Mouse (Mus musculus): ENCODE measurements at regions not wholly inside any gene's neighbourhood (a gene's known extent, or its start where the extent isn't known, plus 50 kb on each side); places are given as distances from the start of the nearest gene placed in this dataset.
"Not testable (repeated sequence)": the region's sequence is repeated elsewhere in the genome, so short reads cannot be mapped to it uniquely, and the experiment has no call there.

GRCm38 (mm10) chr10:11799510-11799909 is 456.3 kb downstream of the Epm2a start:
- TF ChIP-seq CTCF (IDR thresholded peaks at IDR 0.05; ENCODE audit: low read depth), result no peak
- Histone ChIP-seq H3K36me3 (ENCODE audit: insufficient read depth, low read length) (no peaks in the 10 kb centered on the region), H3K9me3 (ENCODE audit: low read length) (no peaks in the 10 kb centered on the region), H3K4me2 (ENCODE audit: low read depth, low read length) (no peak overlapping the region), H3K27ac (no peak overlapping the region), H3K4me1 (ENCODE audit: insufficient read depth, low read length) (no peaks in the 10 kb centered on the region), H3K4me3 (ENCODE audit: low read length) (no peak overlapping the region), H3K27me3 (ENCODE audit: insufficient read depth, low read length) (no peaks in the 10 kb centered on the region), H3K9ac (replicated peaks; ENCODE audit: low read length) (no peak overlapping the region)
- DNase-seq (ENCODE audit: low spot score), result no peak
- WGBS, result 98% methylated on average over 3 of the region's 3 CpGs
- no peak for ATAC-seq

GRCm38 (mm10) chr10:11801372-11802230 is 458.4 kb downstream of the Epm2a start:
- not testable (repeated sequence) for H3K9me3 ChIP-seq (ENCODE audit: low read length); H3K4me2 ChIP-seq (ENCODE audit: low read depth, low read length); H3K36me3 ChIP-seq (ENCODE audit: insufficient read depth, low read length); H3K4me1 ChIP-seq (ENCODE audit: insufficient read depth, low read length); DNase-seq (ENCODE audit: low spot score); ATAC-seq; H3K9ac ChIP-seq (replicated peaks; ENCODE audit: low read length); H3K27me3 ChIP-seq (ENCODE audit: insufficient read depth, low read length); H3K27ac ChIP-seq; H3K4me3 ChIP-seq (ENCODE audit: low read length)
- WGBS, result 81% methylated on average over 13 of the region's 13 CpGs

- no peak for TF ChIP-seq CTCF (IDR thresholded peaks at IDR 0.05; ENCODE audit: low read depth)
- Histone ChIP-seq H3K4me2 (ENCODE audit: low read depth, low read length) (no peak overlapping the region), H3K27me3 (ENCODE audit: insufficient read depth, low read length) (no peaks in the 10 kb centered on the region), H3K27ac (no peak overlapping the region), H3K36me3 (ENCODE audit: insufficient read depth, low read length) (no peaks in the 10 kb centered on the region), H3K4me1 (ENCODE audit: insufficient read depth, low read length) (no peaks in the 10 kb centered on the region), H3K9me3 (ENCODE audit: low read length) (no peaks in the 10 kb centered on the region), H3K4me3 (ENCODE audit: low read length) (no peak overlapping the region), H3K9ac (replicated peaks; ENCODE audit: low read length) (no peak overlapping the region)
- DNase-seq (ENCODE audit: low spot score) (no peak), ATAC-seq (no peak)
- 73% methylated on average over 3 of the region's 3 CpGs for WGBS
Measured at GRCm38 (mm10) chr10:11809255-11809654, 466.1 kb downstream of the Epm2a start.

- H3K27me3 ChIP-seq (ENCODE audit: insufficient read depth, low read length), result no peaks in the 10 kb centered on the region
- H3K4me1 ChIP-seq (ENCODE audit: insufficient read depth, low read length), result no peaks in the 10 kb centered on the region
- no peak for ATAC-seq
- TF ChIP-seq CTCF (IDR thresholded peaks at IDR 0.05; ENCODE audit: low read depth), result no peak
- H3K27ac ChIP-seq, result no peak overlapping the region
- H3K36me3 ChIP-seq (ENCODE audit: insufficient read depth, low read length), result no peaks in the 10 kb centered on the region
- no peak overlapping the region for H3K9ac ChIP-seq (replicated peaks; ENCODE audit: low read length)
- H3K4me3 ChIP-seq (ENCODE audit: low read length), result no peak overlapping the region
- 70% methylated on average over 3 of the region's 3 CpGs for WGBS
- peak; percentile 3 for DNase-seq (ENCODE audit: low spot score)
- no peaks in the 10 kb centered on the region for H3K9me3 ChIP-seq (ENCODE audit: low read length)
- H3K4me2 ChIP-seq (ENCODE audit: low read depth, low read length), result no peak overlapping the region
Measured at GRCm38 (mm10) chr10:11822418-11822959, 479.3 kb downstream of the Epm2a start.

GRCm38 (mm10) chr10:11841094-11841493 is 497.9 kb downstream of the Epm2a start:
- Histone ChIP-seq H3K27me3 (ENCODE audit: insufficient read depth, low read length) (no peaks in the 10 kb centered on the region), H3K36me3 (ENCODE audit: insufficient read depth, low read length) (no peaks in the 10 kb centered on the region), H3K27ac (no peak overlapping the region), H3K4me1 (ENCODE audit: insufficient read depth, low read length) (no peaks in the 10 kb centered on the region), H3K4me2 (ENCODE audit: low read depth, low read length) (no peak overlapping the region), H3K9ac (replicated peaks; ENCODE audit: low read length) (no peak overlapping the region), H3K4me3 (ENCODE audit: low read length) (no peak overlapping the region), H3K9me3 (ENCODE audit: low read length) (no peaks in the 10 kb centered on the region)
- WGBS, result 73% methylated on average over 5 of the region's 5 CpGs
- no peak for ATAC-seq
- DNase-seq (ENCODE audit: low spot score), result peak; percentile 40
- TF ChIP-seq CTCF (IDR thresholded peaks at IDR 0.05; ENCODE audit: low read depth), result peak; percentile 32

GRCm38 (mm10) chr10:11841494-11841893 is 498.3 kb downstream of the Epm2a start:
- no peak for TF ChIP-seq CTCF (IDR thresholded peaks at IDR 0.05; ENCODE audit: low read depth)
- no peak overlapping the region for H3K4me3 ChIP-seq (ENCODE audit: low read length)
- H3K9me3 ChIP-seq (ENCODE audit: low read length), result no peaks in the 10 kb centered on the region
- no peaks in the 10 kb centered on the region for H3K36me3 ChIP-seq (ENCODE audit: insufficient read depth, low read length)
- H3K4me2 ChIP-seq (ENCODE audit: low read depth, low read length), result no peak overlapping the region
- WGBS, result 89% methylated on average over 7 of the region's 7 CpGs
- DNase-seq (ENCODE audit: low spot score), result no peak
- no peak overlapping the region for H3K9ac ChIP-seq (replicated peaks; ENCODE audit: low read length)
- no peak for ATAC-seq
- H3K27ac ChIP-seq, result no peak overlapping the region
- H3K4me1 ChIP-seq (ENCODE audit: insufficient read depth, low read length), result no peaks in the 10 kb centered on the region
- no peaks in the 10 kb centered on the region for H3K27me3 ChIP-seq (ENCODE audit: insufficient read depth, low read length)

GRCm38 (mm10) chr10:11846141-11846540 is 502.9 kb downstream of the Epm2a start:
- no peak overlapping the region for H3K27ac ChIP-seq
- H3K4me2 ChIP-seq (ENCODE audit: low read depth, low read length), result no peak overlapping the region
- no peaks in the 10 kb centered on the region for H3K4me1 ChIP-seq (ENCODE audit: insufficient read depth, low read length)
- TF ChIP-seq CTCF (IDR thresholded peaks at IDR 0.05; ENCODE audit: low read depth), result no peak
- H3K9ac ChIP-seq (replicated peaks; ENCODE audit: low read length), result no peak overlapping the region
- DNase-seq (ENCODE audit: low spot score) (no peak), ATAC-seq (no peak)
- H3K27me3 ChIP-seq (ENCODE audit: insufficient read depth, low read length), result no peaks in the 10 kb centered on the region
- no peaks in the 10 kb centered on the region for H3K36me3 ChIP-seq (ENCODE audit: insufficient read depth, low read length)
- WGBS, result 39% methylated on average over 1 of the region's 1 CpGs
- no peaks in the 10 kb centered on the region for H3K9me3 ChIP-seq (ENCODE audit: low read length)
- H3K4me3 ChIP-seq (ENCODE audit: low read length), result no peak overlapping the region

Data from hindbrain, postnatal 0 days (tissue).